Mouse (Mus musculus) heart, postnatal 0 days (tissue): ENCODE results near the gene Nedd8. TPM values are rescaled to one million over a fixed set of nuclear protein-coding genes. Genes with fewer than 3 reads are reported as not detected.

ENCODE experiments used
- ATAC-seq: fragments of 200-750 bp; cut with Nextera tagmentation; 2 replicates; pipeline ENCODE4 v1.8.0; 2017; ENCODE audit warnings: low read depth, moderate number of reproducible peaks, moderate library complexity; ENCODE audit not compliant: insufficient read depth
- DNase-seq: peaks from one replicate; pipeline ENCODE4 v3.0.0-alpha.2; 2016; ENCODE audit warnings: low spot score
- H3K27ac ChIP-seq: fragments of 300-500 bp; sonication (generic); 2 replicates; pipeline ENCODE4 v1.5.1; 2014; ENCODE audit warnings: low read depth, mild to moderate bottlenecking
- H3K27me3 ChIP-seq: fragments of 300-500 bp; sonication (generic); 2 replicates; pipeline ENCODE4 v1.6.1; 2014; ENCODE audit warnings: low read length, mixed read lengths; ENCODE audit not compliant: control insufficient read depth, insufficient read depth
- H3K36me3 ChIP-seq: fragments of 300-500 bp; sonication (generic); replicated peaks from 2 replicates; pipeline ENCODE4 v1.6.1; 2014; ENCODE audit warnings: low read length, mixed read lengths; ENCODE audit not compliant: control insufficient read depth, insufficient read depth
- H3K4me1 ChIP-seq: fragments of 300-500 bp; sonication (generic); 2 replicates; pipeline ENCODE4 v1.6.1; 2014; ENCODE audit warnings: antibody characterized with exemption; ENCODE audit not compliant: control insufficient read depth, insufficient read depth
- H3K4me2 ChIP-seq: fragments of 300-500 bp; sonication (generic); 2 replicates; pipeline ENCODE4 v1.6.1; 2014; ENCODE audit warnings: low read depth, mild to moderate bottlenecking, low read length, moderate library complexity
- H3K4me3 ChIP-seq: fragments of 300-500 bp; sonication (generic); 2 replicates; pipeline ENCODE4 v1.5.1; 2014; ENCODE audit warnings: low read depth, low read length
- H3K9ac ChIP-seq: fragments of 300-500 bp; sonication (generic); replicated peaks from 2 replicates; pipeline ENCODE4 v1.6.1; 2014; ENCODE audit warnings: low read depth, low read length, mixed read lengths
- H3K9me3 ChIP-seq: fragments of 300-500 bp; sonication (generic); replicated peaks from 2 replicates; pipeline ENCODE4 v1.6.1; 2016; ENCODE audit warnings: low read length; ENCODE audit not compliant: control insufficient read depth
- CTCF ChIP-seq: IDR thresholded peaks from 2 replicates; pipeline ENCODE4 v1.5.1; 2016; ENCODE audit warnings: antibody characterized with exemption, control low read depth, low read depth
- EP300 ChIP-seq: IDR thresholded peaks from 2 replicates; pipeline ENCODE4 v1.6.1; 2016; ENCODE audit warnings: antibody characterized with exemption, low read depth
- WGBS: fragments of 180-500 bp; shearing (Covaris S2); extraction: QIAGEN DNeasy Blood & Tissue Kit; methylation state at CpG from one replicate; pipeline ENCODE4 v1.1.7; 2014; 5-methylcytosine and 5-hydroxymethylcytosine counted together
- polyA plus RNA-seq: library from polyadenylated mRNA; unstranded; fragments of >200 nt; fragmentation: Nextera tagmentation; extraction: Ambion mirVana; gene quantifications from 2 replicates; pipeline ENCODE4 v1.2.1, GENCODE M21; 2015
- total RNA-seq: library from RNA; depleted of rRNA; stranded (reverse); fragments of >200 nt; gene quantifications from 2 replicates; pipeline ENCODE4 v1.2.3, GENCODE M21; 2014; ENCODE audit warnings: low replicate concordance

The Nedd8 gene
- total and polyA plus RNA-seq, 2 experiments from 2014 or later = 137 to 460 TPM

DNA sequence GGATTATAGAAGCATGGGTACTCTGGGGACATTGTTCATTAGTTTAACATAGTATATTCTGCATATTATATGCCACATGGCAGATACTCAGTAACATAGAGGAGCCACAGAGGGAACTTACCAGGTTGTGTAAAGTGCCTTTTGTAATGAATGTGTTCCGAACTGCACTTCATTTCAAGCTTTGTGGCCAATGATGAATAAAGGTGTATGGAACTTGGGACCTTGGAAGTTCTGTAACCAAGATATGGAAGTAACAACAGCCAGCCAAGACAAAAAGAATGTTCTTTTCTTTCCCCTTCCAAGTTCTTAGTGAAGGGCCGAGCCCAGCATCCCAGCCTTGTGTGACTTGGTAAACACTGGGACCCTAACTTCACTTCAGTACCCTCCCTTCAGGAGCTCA is 22.0 kb downstream of the Nedd8 start, which contains the start of gene Tssk4:
Gene Tssk4 (plus strand): TSS at position 301 of the 400 bp plus-strand sequence.
- Histone ChIP-seq H3K4me3 (no peak within 1 kb of the TSS), H3K4me1 (no peaks in the 10 kb centered on the region), H3K4me2 (no peak within 1 kb of the TSS), H3K27me3 (no peaks in the 10 kb centered on the region), H3K9ac (no peak within 1 kb of the TSS), H3K27ac (no peak within 1 kb of the TSS), H3K9me3 (no peaks in the 10 kb centered on the region), H3K36me3 (peaks cover 10% of the 10 kb centered on the region; the same call in 1 of the 2 replicates)
- TF ChIP-seq CTCF (no peak), EP300 (no peak)
- ATAC-seq (no peak), DNase-seq (no peak)
- 87% methylated on average over 2 of the region's 2 CpGs for WGBS

DNA sequence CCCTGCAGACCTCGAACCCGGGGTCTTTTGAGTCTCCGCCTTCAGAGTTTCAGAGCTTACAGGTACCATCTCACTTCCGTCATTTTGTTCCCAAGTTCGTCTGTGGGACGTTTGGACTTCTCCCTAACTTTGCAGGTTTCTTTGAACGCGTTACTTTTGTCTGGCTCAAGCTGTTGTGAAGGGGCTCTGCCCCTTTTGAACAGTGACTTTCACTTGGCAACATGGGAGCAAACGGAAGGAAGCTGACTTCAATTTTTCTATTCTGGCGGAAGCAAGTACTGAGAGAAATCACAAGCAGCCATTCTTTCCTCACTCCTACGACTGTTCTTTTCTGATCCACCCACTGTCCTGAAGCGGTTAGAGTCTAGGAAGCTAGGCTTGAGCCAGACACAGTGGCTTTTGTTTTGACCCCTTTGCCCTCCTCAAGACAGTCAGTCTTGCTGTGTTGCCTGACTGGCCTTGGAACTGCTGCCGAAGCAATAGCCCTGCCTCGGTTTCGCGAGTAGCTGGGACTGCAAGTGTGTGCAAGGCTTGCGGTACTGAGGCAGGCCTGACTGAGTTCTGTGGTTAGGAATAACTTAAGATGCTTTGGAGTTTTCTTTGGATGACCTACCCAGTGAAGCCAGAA is 27.5 kb downstream of the Nedd8 start:
- H3K4me3 ChIP-seq = peak overlapping the region; percentile 98
- no peaks in the 10 kb centered on the region for H3K27me3 ChIP-seq
- peak overlapping the region; percentile 86 for H3K9ac ChIP-seq
- no peaks in the 10 kb centered on the region for H3K9me3 ChIP-seq
- peak overlapping the region; percentile 96 for H3K4me2 ChIP-seq
- H3K36me3 ChIP-seq = peaks cover 32% of the 10 kb centered on the region
- peak overlapping the region; percentile 98 for H3K27ac ChIP-seq
- WGBS = 15% methylated on average over 17 of the region's 17 CpGs
- peaks cover 17% of the 10 kb centered on the region for H3K4me1 ChIP-seq
- DNase-seq (peak; percentile 26), ATAC-seq (no peak)
- TF ChIP-seq EP300 (no peak), CTCF (no peak)

DNA sequence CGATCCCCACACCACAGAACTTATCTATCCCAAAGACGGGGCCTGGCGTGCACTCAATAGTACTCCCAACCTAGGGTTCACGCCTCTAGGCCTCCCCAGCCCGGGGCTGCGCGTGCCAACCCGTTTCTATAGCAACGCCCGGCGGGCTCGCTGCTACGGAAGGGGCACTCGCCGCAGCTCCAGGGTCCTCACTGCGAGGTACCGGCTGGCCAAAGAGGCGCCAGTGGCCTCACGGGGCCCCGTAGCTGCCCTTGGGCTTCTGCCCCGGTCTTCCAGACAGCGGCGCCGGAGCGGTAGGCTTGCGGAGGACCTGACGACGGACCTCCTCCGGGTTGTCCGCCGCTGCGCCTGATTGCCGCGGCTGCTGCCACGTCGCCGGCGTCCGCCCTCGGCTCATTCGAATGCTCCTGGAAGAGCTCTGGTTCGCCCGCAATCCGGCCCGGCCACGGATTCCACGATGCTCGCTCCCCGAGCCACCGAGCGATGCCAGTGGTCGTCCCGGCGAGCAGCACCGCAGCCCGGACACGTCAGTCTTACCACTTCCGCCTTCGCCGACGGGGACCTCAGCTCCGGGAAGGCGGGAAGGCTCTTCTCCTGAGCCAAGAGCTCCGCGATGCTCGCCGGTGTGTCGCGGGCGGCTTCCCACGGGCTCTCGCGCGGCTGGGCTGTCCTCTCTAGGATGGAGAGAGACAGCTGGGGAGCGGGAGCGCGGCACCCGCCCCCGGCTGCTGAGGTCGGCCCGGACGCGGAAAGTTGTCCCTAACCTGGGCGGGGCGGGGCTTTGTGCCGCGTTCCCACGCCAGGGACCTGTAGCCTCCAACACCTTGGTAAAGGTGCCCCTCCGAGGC is 28.6 kb downstream of the Nedd8 start, which contains the start of gene Tm9sf1:
Gene Tm9sf1 (minus strand): TSS at position 747 of the 848 bp plus-strand sequence.
- TF ChIP-seq CTCF (no peak), EP300 (peak; percentile 95)
- peak within 1 kb of the TSS; percentile 86 for H3K9ac ChIP-seq
- peaks cover 17% of the 10 kb centered on the region for H3K4me1 ChIP-seq
- H3K4me3 ChIP-seq = peak within 1 kb of the TSS; percentile 98
- peak within 1 kb of the TSS; percentile 98 for H3K27ac ChIP-seq
- H3K27me3 ChIP-seq = no peaks in the 10 kb centered on the region
- peak within 1 kb of the TSS; percentile 96 for H3K4me2 ChIP-seq
- H3K9me3 ChIP-seq = no peaks in the 10 kb centered on the region
- peaks cover 43% of the 10 kb centered on the region for H3K36me3 ChIP-seq
- WGBS = under 1% methylated on average over 86 of the region's 89 CpGs
- DNase-seq (peak; percentile 80), ATAC-seq (peak; percentile 89)

DNA sequence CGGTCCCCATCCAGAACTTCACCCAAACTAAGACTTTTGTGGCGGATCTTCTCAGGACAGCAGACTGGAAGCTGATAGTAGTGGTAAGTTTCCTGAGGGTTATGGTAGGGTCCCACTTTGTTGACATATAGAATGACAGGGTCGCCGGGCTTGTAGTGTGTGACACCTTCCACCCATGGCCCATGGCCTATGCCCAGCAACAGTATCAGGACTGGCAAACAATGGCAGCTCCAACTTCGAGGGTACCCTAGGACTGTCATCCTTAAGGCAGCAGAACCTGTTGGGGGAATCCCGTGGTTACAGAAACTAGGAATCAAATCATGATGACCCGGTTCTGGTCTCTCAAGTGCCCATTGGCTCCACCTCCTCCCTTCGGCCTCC is 29.3 kb downstream of the Nedd8 start:
- ATAC-seq = no peak
- H3K9me3 ChIP-seq = no peaks in the 10 kb centered on the region
- DNase-seq = no peak
- peaks cover 49% of the 10 kb centered on the region for H3K36me3 ChIP-seq
- no peaks in the 10 kb centered on the region for H3K27me3 ChIP-seq
- H3K4me1 ChIP-seq = peaks cover 17% of the 10 kb centered on the region
- H3K4me2 ChIP-seq = peak overlapping the region; percentile 96
- peak overlapping the region; percentile 98 for H3K4me3 ChIP-seq
- H3K27ac ChIP-seq = peak overlapping the region; percentile 98
- peak overlapping the region; percentile 86 for H3K9ac ChIP-seq
- 15% methylated on average over 8 of the region's 8 CpGs for whole genome bisulfite sequencing
- TF ChIP-seq CTCF (no peak), EP300 (no peak)

DNA sequence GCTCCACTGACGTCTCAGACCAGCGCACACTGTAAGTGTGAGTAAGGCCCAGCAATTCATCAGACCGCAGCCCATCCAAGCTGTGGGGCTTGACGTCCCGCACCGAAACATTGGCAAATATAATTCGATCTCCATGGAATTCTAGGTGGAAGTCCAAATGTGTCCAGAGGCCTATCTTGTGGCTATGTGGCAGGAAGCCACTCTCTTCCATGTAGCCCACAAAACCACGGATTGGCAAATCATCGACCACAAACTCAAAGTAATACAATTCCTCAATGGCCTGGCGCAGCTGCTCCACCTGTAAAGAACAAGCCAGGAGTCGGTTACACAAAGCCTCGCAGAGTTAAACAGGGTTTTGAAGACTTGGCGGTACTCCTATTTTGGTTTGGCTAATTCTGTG is 30.6 kb downstream of the Nedd8 start:
- peaks cover 56% of the 10 kb centered on the region for H3K36me3 ChIP-seq
- H3K4me3 ChIP-seq = no peak overlapping the region
- H3K9me3 ChIP-seq = no peaks in the 10 kb centered on the region
- no peak overlapping the region for H3K27ac ChIP-seq
- H3K4me1 ChIP-seq = peaks cover 17% of the 10 kb centered on the region
- 93% methylated on average over 13 of the region's 13 CpGs for WGBS
- no peak overlapping the region for H3K9ac ChIP-seq
- no peaks in the 10 kb centered on the region for H3K27me3 ChIP-seq
- no peak overlapping the region for H3K4me2 ChIP-seq
- ATAC-seq (no peak), DNase-seq (no peak)
- TF ChIP-seq EP300 (no peak), CTCF (no peak)
